Mouse (Mus musculus) megakaryocyte, embryonic 14.5 days (primary cell): Measurements from ENCODE around the gene Arhgap8.

Source experiments
- FLI1 ChIP-seq: IDR thresholded peaks from 2 replicates; pipeline ENCODE4 v1.6.1; 2012; ENCODE audit warnings: low read length, inconsistent platforms, mixed read lengths
- GATA1 ChIP-seq: IDR thresholded peaks from 3 replicates; pipeline ENCODE4 v1.6.1; 2012; ENCODE audit warnings: mixed read lengths, low read length, inconsistent platforms, borderline replicate concordance

GRCm38 (mm10) chr15:84763423-84763812 is 43.6 kb downstream of the Arhgap8 start:
- no peak for TF ChIP-seq GATA1
- TF ChIP-seq FLI1, result no peak
